Mouse (Mus musculus): ENCODE measurements around the gene Pacrg.

- TF ChIP-seq CTCF (IDR thresholded peaks at IDR 0.05 in 2 of 3, conservative IDR thresholded peaks at IDR 0.05 in 1 of 3; ENCODE audit: control insufficient read depth in 1 of 3, insufficient read depth in 1 of 3, low read depth in 2 of 3, low read length in 3 of 3, poor library complexity in 1 of 3, severe bottlenecking in 1 of 3): no peak
- TF ChIP-seq POLR2A (IDR thresholded peaks at IDR 0.05; ENCODE audit: control insufficient read depth in 1 of 2, insufficient read depth in 1 of 2, low read depth in 1 of 2, low read length in 2 of 2, poor library complexity in 1 of 2): no peak
- TF ChIP-seq POLR2AphosphoS2 (IDR thresholded peaks at IDR 0.05; ENCODE audit: low read length): no peak
- TF ChIP-seq ZMIZ1 (IDR thresholded peaks at IDR 0.05; ENCODE audit: low read depth, low read length): no peak
- no peak for TF ChIP-seq TBP (IDR thresholded peaks at IDR 0.05; ENCODE audit: low read depth, low read length)
- TF ChIP-seq ZC3H11A (IDR thresholded peaks at IDR 0.05; ENCODE audit: low read depth, low read length): no peak
- TF ChIP-seq MXI1 (IDR thresholded peaks at IDR 0.05; ENCODE audit: low read depth, low read length): no peak
- no peak for TF ChIP-seq EP300 (IDR thresholded peaks at IDR 0.05; ENCODE audit: low read depth in 1 of 2, low read length in 2 of 2)
- no peak for TF ChIP-seq E2F4 (IDR thresholded peaks at IDR 0.05; ENCODE audit: borderline replicate concordance, low read depth, low read length)
- no peak for TF ChIP-seq MYC (IDR thresholded peaks at IDR 0.05; ENCODE audit: low read depth, low read length)
Measured at GRCm38 (mm10) chr17:10510467-10510866, 329.6 kb downstream of the Pacrg start.

All from MEL (cell line).